Comparison of ENCODE assay signal across 14 mouse cellular contexts in genomic region chr8:90822443-90822842, GRCm38 (mm10). TPM values are rescaled to one million over a fixed set of nuclear protein-coding genes. Genes with fewer than 3 reads are reported as not detected.
DNase-seq lines count a peak whose midpoint lies in the region; ATAC-seq and TF ChIP-seq lines count a peak whose summit lies in the region.
"Had no signal": no experiment of that assay in that cellular context is flagged by ENCODE, and none has a peak within 500 bp of the region (broad histone marks: within the 10 kb centered on the region; RNA-seq: fewer than 3 reads in every experiment).

No protein-coding gene starts in this region.

- H3K36me3 ChIP-seq in lung, embryonic 14.5 days (ENCODE audit: insufficient read depth) = no peaks in the 10 kb centered on the region
- no peaks in the 10 kb centered on the region for H3K36me3 ChIP-seq in limb, embryonic 14.5 days (ENCODE audit: control insufficient read depth, insufficient read depth, low read length)
- H3K36me3 ChIP-seq: forebrain, embryonic 10.5 days had no signal

- ATAC-seq in lung, embryonic 14.5 days (ENCODE audit: insufficient read depth) = no peak
- no peak for ATAC-seq in limb, embryonic 14.5 days (ENCODE audit: low FRiP score, low read depth)
- no peak for ATAC-seq in inflammation-experienced regulatory T-cells, adult 6 months

- no peak overlapping the region for H3K27ac ChIP-seq in lung, embryonic 14.5 days (ENCODE audit: low read depth)
- H3K27ac ChIP-seq in limb, embryonic 14.5 days (replicated peaks; ENCODE audit: low read depth, low read length) = no peak overlapping the region
- H3K27ac ChIP-seq: forebrain, embryonic 10.5 days; layer of hippocampus, adult 2 months had no signal

- no peak overlapping the region for H3K9ac ChIP-seq in lung, embryonic 14.5 days
- H3K9ac ChIP-seq in limb, embryonic 14.5 days (ENCODE audit: low read depth, low read length, severe bottlenecking) = no peak overlapping the region

- H3K27me3 ChIP-seq in lung, embryonic 14.5 days (ENCODE audit: insufficient read depth, low read length) = no peaks in the 10 kb centered on the region
- no peaks in the 10 kb centered on the region for H3K27me3 ChIP-seq in limb, embryonic 14.5 days (ENCODE audit: control insufficient read depth, insufficient read depth, low read length)

- no peaks in the 10 kb centered on the region for H3K9me3 ChIP-seq in lung, embryonic 14.5 days (ENCODE audit: low read depth, low read length)
- no peaks in the 10 kb centered on the region for H3K9me3 ChIP-seq in limb, embryonic 14.5 days (ENCODE audit: control insufficient read depth, low read length)
- H3K9me3 ChIP-seq: forebrain, embryonic 10.5 days had no signal

- no peak overlapping the region for H3K4me3 ChIP-seq in lung, embryonic 14.5 days (ENCODE audit: low read depth, low read length)
- H3K4me3 ChIP-seq in limb, embryonic 14.5 days (replicated peaks; ENCODE audit: low read length) = no peak overlapping the region
- H3K4me3 ChIP-seq: forebrain, embryonic 10.5 days; layer of hippocampus, adult 2 months had no signal

- H3K4me1 ChIP-seq in lung, embryonic 14.5 days (ENCODE audit: insufficient read depth) = no peaks in the 10 kb centered on the region
- H3K4me1 ChIP-seq in limb, embryonic 14.5 days (ENCODE audit: control insufficient read depth, insufficient read depth, low read length) = 0 out of 2 replicates have a peak, but pooled peaks cover 2% of the 10 kb centered on the region
- H3K4me1 ChIP-seq: forebrain, embryonic 10.5 days had no signal

- no peak overlapping the region for H3K4me2 ChIP-seq in lung, embryonic 14.5 days
- H3K4me2 ChIP-seq in limb, embryonic 14.5 days (replicated peaks; ENCODE audit: low read depth, low read length, severe bottlenecking) = no peak overlapping the region

- DNase-seq in adrenal gland, adult 2 months = peak; percentile 31
- no peak for DNase-seq in adrenal gland, postnatal 25 days
- DNase-seq in lung, embryonic 14.5 days = peak; percentile 57
- no peak for DNase-seq in lung, postnatal 25 days (ENCODE audit: low spot score)
- peak; percentile 34 for DNase-seq in embryo, embryonic 9.5 days (ENCODE audit: extremely low spot score)
- DNase-seq in limb, embryonic 14.5 days (ENCODE audit: low spot score) = peak; percentile 49
- no peak for DNase-seq in layer of hippocampus, adult 18-20 months (ENCODE audit: low spot score in 2 of 2)
- DNase-seq: cerebellum, adult 8-10 months; liver had no signal

- TF ChIP-seq POLR2A in limb, embryonic 14.5 days (IDR thresholded peaks at IDR 0.05; ENCODE audit: borderline replicate concordance, extremely low read depth, insufficient read depth, insufficient read length) = no peak

- TF ChIP-seq CTCF in lung, embryonic 14.5 days (IDR thresholded peaks at IDR 0.05; ENCODE audit: low read depth) = no peak

- WGBS in lung, embryonic 14.5 days = 11% methylated on average over 11 of the region's 11 CpGs
- 17% methylated on average over 11 of the region's 11 CpGs for WGBS in limb, embryonic 14.5 days

RNA-seq across cellular contexts. Expression of gene Gm19935, which starts 5.2 kb away (rescaled TPM):
- total RNA-seq in adrenal gland, adult 2 months (2021) = not detected
- not detected in 2 replicates for polyA plus RNA-seq in adrenal gland, adult 2 months (2012; rRNA removed)
- not detected in 2 replicates for total RNA-seq in adrenal gland, postnatal 25 days (2021)
- not detected in 2 replicates for polyA plus RNA-seq in lung, embryonic 14.5 days (2014; fragmentation: Nextera tagmentation; extraction: Ambion mirVana)
- polyA plus RNA-seq in limb, embryonic 14.5 days (2012; rRNA removed) = not detected in 2 replicates
- polyA plus RNA-seq in limb, embryonic 14.5 days (2014; fragmentation: Nextera tagmentation; extraction: Ambion mirVana) = not detected in 2 replicates
- total RNA-seq in layer of hippocampus, adult 18-20 months (2021) = 1 to 10 TPM; 2.1 to 5.1 TPM
- polyA plus RNA-seq in inflammation-experienced regulatory T-cells, adult 6 months (2017; shearing (Covaris generic)) = not detected
- polyA plus RNA-seq: forebrain, embryonic 10.5 days; heart, embryonic 14.5 days; stomach, embryonic 14.5 days had no signal

RNA-seq across cellular contexts. Expression of gene Chd9, which starts 5.7 kb away (rescaled TPM):
- total RNA-seq in adrenal gland, adult 2 months (2021) = 10 to 100 TPM; 76.4 to 95.5 TPM
- 83.1 and 102 TPM in 2 replicates for polyA plus RNA-seq in adrenal gland, adult 2 months (2012; rRNA removed)
- 78.7 and 81.6 TPM in 2 replicates for total RNA-seq in adrenal gland, postnatal 25 days (2021)
- 72.5 and 75.0 TPM in 2 replicates for polyA plus RNA-seq in lung, embryonic 14.5 days (2014; fragmentation: Nextera tagmentation; extraction: Ambion mirVana)
- 97.2 and 127 TPM in 2 replicates for polyA plus RNA-seq in limb, embryonic 14.5 days (2012; rRNA removed)
- polyA plus RNA-seq in limb, embryonic 14.5 days (2014; fragmentation: Nextera tagmentation; extraction: Ambion mirVana) = 143 and 153 TPM in 2 replicates
- 100 to 1,000 TPM; 246 to 262 TPM for total RNA-seq in layer of hippocampus, adult 18-20 months (2021)
- polyA plus RNA-seq in inflammation-experienced regulatory T-cells, adult 6 months (2017; shearing (Covaris generic)) = 100 to 1,000 TPM in 2 of 3 experiments, 10 to 100 TPM in 1; 77.2 to 213 (median 144) TPM

Comparison
In these comparisons a context has a peak if more than half of its experiments do, and no peak if none do; other contexts are left out.
1. DNase-seq: peak in adrenal gland, adult 2 months (single experiment), lung, embryonic 14.5 days (single experiment), embryo, embryonic 9.5 days (single experiment) and limb, embryonic 14.5 days (single experiment); none in adrenal gland, postnatal 25 days (single experiment), lung, postnatal 25 days (single experiment) and layer of hippocampus, adult 18-20 months (0 of 2).